Mouse (Mus musculus) olfactory bulb, adult 2 months (tissue): ENCODE measurements around the gene Hgd. TPM values are rescaled to one million over a fixed set of nuclear protein-coding genes. Genes with fewer than 3 reads are reported as not detected.

Source experiments
- H3K27ac ChIP-seq: fragments of 200-500 bp; 2 replicates; pipeline ENCODE4 v1.5.1; 2012; ENCODE audit warnings: low read depth, low read length; ENCODE audit not compliant: insufficient read depth
- H3K4me1 ChIP-seq: fragments of 200-500 bp; 2 replicates; pipeline ENCODE4 v1.6.1; 2012; ENCODE audit warnings: low read length; ENCODE audit not compliant: control insufficient read depth, insufficient read depth
- H3K4me3 ChIP-seq: fragments of 200-500 bp; 2 replicates; pipeline ENCODE4 v1.5.1; 2012; ENCODE audit warnings: mild to moderate bottlenecking, low read depth, low read length, moderate library complexity; ENCODE audit not compliant: insufficient read depth
- CTCF ChIP-seq: fragments of 200-500 bp; IDR thresholded peaks from 2 replicates; pipeline ENCODE4 v1.5.1; 2012; ENCODE audit warnings: low read depth, mild to moderate bottlenecking, low read length, moderate library complexity; ENCODE audit not compliant: insufficient read depth
- POLR2A ChIP-seq: fragments of 200-500 bp; IDR thresholded peaks from 2 replicates; pipeline ENCODE4 v1.6.1; 2012; ENCODE audit warnings: mild to moderate bottlenecking, low read depth, low read length, moderate library complexity; ENCODE audit not compliant: insufficient read depth
- WGBS: fragments of 180-500 bp; shearing (Covaris S2); methylation state at CpG from one replicate; pipeline ENCODE4 v1.1.7; 2018; 5-methylcytosine and 5-hydroxymethylcytosine counted together
- polyA plus RNA-seq: library from polyadenylated mRNA; stranded (reverse); fragments of >200 nt; gene quantifications from 2 replicates; pipeline ENCODE4 v1.2.4, GENCODE M21; 2012; ENCODE audit warnings: low replicate concordance; ENCODE audit not compliant: missing spikeins, insufficient read depth, insufficient read length

The Hgd gene
- polyA plus RNA-seq, 1 experiment, result not detected

- TF ChIP-seq POLR2A (no peak), CTCF (no peak)
- 21% methylated on average over 8 of the region's 8 CpGs for WGBS
- Histone ChIP-seq H3K4me3 (no peak overlapping the region), H3K27ac (peak overlapping the region; percentile 81), H3K4me1 (peaks cover 27% of the 10 kb centered on the region)
Observed at GRCm38 (mm10) chr16:37680831-37681230, 100.9 kb downstream of the Hgd start.

Other genes with a start within 250 kb of the Hgd start
- not detected in 2 replicates for gene Stxbp5l, start 195.2 kb upstream of the Hgd start, polyA plus RNA-seq
- gene Gtf2e1, start 40.4 kb upstream of the Hgd start, polyA plus RNA-seq, result not detected in 2 replicates
- gene Rabl3, start 40.3 kb upstream of the Hgd start, polyA plus RNA-seq, result not detected in 2 replicates
- not detected in 2 replicates for gene Ndufb4, start 74.3 kb downstream of the Hgd start, polyA plus RNA-seq
- not detected in 2 replicates for gene Fstl1, start 196.7 kb downstream of the Hgd start, polyA plus RNA-seq